Mouse (Mus musculus) macrophage (primary cell): ENCODE measurements around the gene Lmx1b. TPM values are rescaled to one million over a fixed set of nuclear protein-coding genes. Genes with fewer than 3 reads are reported as not detected.

Experiments
- H3K27ac ChIP-seq: fragments of 350-480 bp; formaldehyde crosslinking; 2 replicates; pipeline ENCODE4 v1.9.0; 2021
- H3K36me3 ChIP-seq: fragments of 350-480 bp; formaldehyde crosslinking; 2 replicates; pipeline ENCODE4 v1.9.0; 2021; ENCODE audit errors: inconsistent target
- H3K4me3 ChIP-seq: fragments of 350-480 bp; formaldehyde crosslinking; 2 replicates; pipeline ENCODE4 v1.9.0; 2021; ENCODE audit errors: inconsistent target
- H3K79me2 ChIP-seq: fragments of 350-480 bp; formaldehyde crosslinking; 2 replicates; pipeline ENCODE4 v1.9.0; 2021; ENCODE audit errors: inconsistent target
- WGBS: methylation state at CpG from one replicate; pipeline ENCODE4 v1.1.7; 2026; ENCODE audit warnings: inconsistent platforms; ENCODE audit not compliant: missing documents; 5-methylcytosine and 5-hydroxymethylcytosine counted together
- polyA plus RNA-seq: library from polyadenylated mRNA; stranded (reverse); fragments of 250-400 nt; gene quantifications from 3 replicates; pipeline ENCODE4 v1.2.4, GENCODE M21; 2018; ENCODE audit warnings: inconsistent platforms

The Lmx1b gene
- polyA plus RNA-seq, 1 experiment from 2014 or later: not detected

- 78% methylated on average over 6 of the region's 6 CpGs for WGBS
- Histone ChIP-seq H3K4me3 (no peak overlapping the region), H3K79me2 (no peaks in the 10 kb centered on the region), H3K36me3 (no peaks in the 10 kb centered on the region), H3K27ac (no peak overlapping the region)
Observed at GRCm38 (mm10) chr2:33638141-33638733, 2.1 kb downstream of the Lmx1b start.

DNA sequence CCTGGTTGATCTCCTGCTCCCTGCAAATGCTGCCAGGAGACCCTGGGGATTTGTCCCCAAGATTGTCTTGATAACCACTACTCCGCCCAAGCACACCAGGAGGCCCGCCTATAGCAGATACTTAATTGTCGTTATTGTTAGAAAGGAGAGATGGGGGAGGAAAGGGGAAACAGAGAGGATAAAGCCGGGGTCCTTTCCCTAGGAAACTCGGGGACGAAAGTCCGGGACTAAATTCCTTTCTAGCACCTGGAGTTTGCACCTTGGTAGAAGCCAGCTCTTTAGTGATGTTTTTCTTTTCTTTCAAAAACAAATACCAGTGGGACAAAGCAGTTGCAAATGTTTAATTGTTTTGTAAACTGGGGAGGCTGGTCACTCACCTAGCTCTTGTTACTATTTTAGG, 3.0 kb downstream of the Lmx1b start:
- 24% methylated on average over 5 of the region's 7 CpGs for whole genome bisulfite sequencing
- Histone ChIP-seq H3K27ac (no peak overlapping the region), H3K4me3 (no peak overlapping the region), H3K79me2 (no peaks in the 10 kb centered on the region), H3K36me3 (no peaks in the 10 kb centered on the region)

- no peak overlapping the region for H3K27ac ChIP-seq
- H3K4me3 ChIP-seq: no peak overlapping the region
- H3K36me3 ChIP-seq: no peaks in the 10 kb centered on the region
- WGBS: 2% methylated on average over 26 of the region's 26 CpGs
- H3K79me2 ChIP-seq: no peaks in the 10 kb centered on the region
Observed at GRCm38 (mm10) chr2:33636628-33637188, 3.6 kb downstream of the Lmx1b start.

- Histone ChIP-seq H3K79me2 (no peaks in the 10 kb centered on the region), H3K27ac (no peak overlapping the region), H3K36me3 (no peaks in the 10 kb centered on the region), H3K4me3 (no peak overlapping the region)
- WGBS: 7% methylated on average over 21 of the region's 21 CpGs
Observed at GRCm38 (mm10) chr2:33636117-33636521, 4.2 kb downstream of the Lmx1b start.

DNA sequence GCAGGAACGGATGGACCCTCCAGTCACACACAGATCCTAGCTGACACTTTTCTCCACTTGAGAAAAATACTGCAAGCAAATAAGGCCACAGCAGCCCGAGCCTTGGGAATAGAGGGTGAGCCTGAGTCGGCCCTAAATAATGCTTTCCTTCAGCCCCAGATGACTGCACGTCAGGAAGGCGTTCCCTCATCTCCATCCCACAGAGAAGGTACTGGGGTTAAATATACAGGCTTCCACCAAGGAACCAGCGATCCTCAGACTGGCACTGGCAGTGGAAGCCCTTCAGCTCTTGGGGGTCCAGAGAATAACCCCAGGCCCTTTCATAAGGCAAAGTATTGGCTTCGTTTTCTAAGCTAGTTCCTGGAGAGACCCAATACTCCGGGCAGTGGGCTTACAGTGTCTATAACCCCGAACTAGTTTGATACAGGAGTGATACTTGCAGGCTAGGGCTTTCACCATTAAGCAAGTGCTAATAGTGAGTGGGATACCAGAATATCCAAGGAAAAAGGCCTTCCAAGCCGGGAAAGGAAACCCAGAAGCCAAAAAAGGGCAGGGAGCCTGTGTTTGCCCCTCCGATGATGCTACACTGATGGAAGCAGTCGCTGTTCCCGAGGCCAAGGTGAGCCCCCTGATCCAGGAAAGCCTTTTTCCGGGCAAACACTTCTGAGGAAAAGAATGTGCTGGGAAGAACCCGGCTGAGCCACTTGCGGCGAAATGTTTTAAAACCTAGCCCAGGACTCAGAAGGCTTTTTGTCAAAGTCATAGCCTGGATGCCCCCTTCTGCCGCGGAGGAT, 4.8 kb downstream of the Lmx1b start:
- WGBS: 8% methylated on average over 19 of the region's 19 CpGs
- Histone ChIP-seq H3K36me3 (no peaks in the 10 kb centered on the region), H3K27ac (no peak overlapping the region), H3K4me3 (no peak overlapping the region), H3K79me2 (no peaks in the 10 kb centered on the region)

DNA sequence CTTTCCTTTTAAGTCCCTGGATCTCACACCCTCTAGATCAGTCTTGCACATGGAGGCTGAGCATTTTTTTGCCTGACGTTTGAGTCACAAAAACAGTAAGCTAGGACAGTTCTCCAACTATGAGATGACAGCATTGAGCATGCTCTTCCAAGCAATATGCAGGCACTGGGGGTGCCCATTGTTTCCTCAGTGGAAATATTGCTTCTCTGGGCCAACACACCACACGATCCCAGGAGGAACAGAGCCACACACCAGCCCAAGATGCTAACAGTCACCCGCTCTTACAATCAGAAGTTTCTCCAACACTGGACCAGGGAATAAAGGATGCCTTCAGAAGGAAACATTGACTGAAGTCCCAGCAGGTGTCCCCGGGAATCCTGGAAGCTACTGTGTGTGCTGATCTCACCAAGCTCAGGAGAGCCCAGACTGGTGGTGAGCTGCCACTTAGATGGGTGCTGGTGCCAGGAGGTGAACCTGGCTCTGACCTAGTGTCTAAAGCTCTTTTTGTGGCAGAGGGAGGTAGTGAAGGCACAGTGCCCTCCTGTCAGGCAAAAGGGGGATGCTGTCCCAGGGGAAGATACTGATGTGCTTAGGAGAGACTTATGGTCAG, 5.7 kb downstream of the Lmx1b start:
- Histone ChIP-seq H3K4me3 (no peak overlapping the region), H3K79me2 (no peaks in the 10 kb centered on the region), H3K27ac (no peak overlapping the region), H3K36me3 (no peaks in the 10 kb centered on the region)
- 21% methylated on average over 4 of the region's 4 CpGs for WGBS

GRCm38 (mm10) chr2:33633955-33634354, 6.4 kb downstream of the Lmx1b start:
- Histone ChIP-seq H3K36me3 (no peaks in the 10 kb centered on the region), H3K27ac (no peak overlapping the region), H3K79me2 (no peaks in the 10 kb centered on the region), H3K4me3 (no peak overlapping the region)
- 13% methylated on average over 5 of the region's 5 CpGs for WGBS

- no peaks in the 10 kb centered on the region for H3K79me2 ChIP-seq
Observed at GRCm38 (mm10) chr2:33633237-33633636, 7.1 kb downstream of the Lmx1b start.

DNA sequence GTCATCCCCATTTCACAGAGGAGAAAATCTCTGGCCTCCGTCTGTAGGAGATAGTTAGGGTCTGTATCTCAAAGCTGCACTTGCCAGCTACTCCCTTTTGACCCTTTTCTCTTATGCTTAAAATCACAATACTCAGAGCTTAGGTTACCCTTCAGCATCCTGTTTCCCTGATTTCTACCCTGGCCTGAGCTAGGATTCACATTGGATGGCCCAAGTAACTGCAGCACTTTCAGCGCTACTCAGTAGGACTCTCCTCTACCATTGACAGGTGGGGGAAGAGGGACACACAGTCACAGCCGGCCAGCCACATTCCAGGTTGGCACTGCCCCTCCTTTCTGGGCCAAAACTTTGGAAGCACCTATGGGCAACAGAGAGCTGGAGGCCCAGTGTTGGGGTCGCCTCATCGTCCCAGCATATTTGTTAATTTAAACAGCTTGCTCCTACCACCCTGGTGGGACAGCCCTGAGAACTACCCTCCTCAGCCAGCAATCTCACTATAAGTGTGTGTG, 7.7 kb downstream of the Lmx1b start:
- WGBS: 35% methylated on average over 5 of the region's 5 CpGs
- no peak overlapping the region for H3K4me3 ChIP-seq
- no peak overlapping the region for H3K27ac ChIP-seq
- H3K79me2 ChIP-seq: no peaks in the 10 kb centered on the region
- no peaks in the 10 kb centered on the region for H3K36me3 ChIP-seq

More at GRCm38 (mm10) chr2:33633237-33633636, 7.1 kb downstream of the Lmx1b start:
- no peaks in the 10 kb centered on the region for H3K36me3 ChIP-seq
- WGBS: 15% methylated on average over 5 of the region's 5 CpGs
- no peak overlapping the region for H3K27ac ChIP-seq
- H3K4me3 ChIP-seq: no peak overlapping the region

GRCm38 (mm10) chr2:33631708-33632343, 8.5 kb downstream of the Lmx1b start:
- WGBS: 6% methylated on average over 31 of the region's 31 CpGs
- no peak overlapping the region for H3K4me3 ChIP-seq

DNA sequence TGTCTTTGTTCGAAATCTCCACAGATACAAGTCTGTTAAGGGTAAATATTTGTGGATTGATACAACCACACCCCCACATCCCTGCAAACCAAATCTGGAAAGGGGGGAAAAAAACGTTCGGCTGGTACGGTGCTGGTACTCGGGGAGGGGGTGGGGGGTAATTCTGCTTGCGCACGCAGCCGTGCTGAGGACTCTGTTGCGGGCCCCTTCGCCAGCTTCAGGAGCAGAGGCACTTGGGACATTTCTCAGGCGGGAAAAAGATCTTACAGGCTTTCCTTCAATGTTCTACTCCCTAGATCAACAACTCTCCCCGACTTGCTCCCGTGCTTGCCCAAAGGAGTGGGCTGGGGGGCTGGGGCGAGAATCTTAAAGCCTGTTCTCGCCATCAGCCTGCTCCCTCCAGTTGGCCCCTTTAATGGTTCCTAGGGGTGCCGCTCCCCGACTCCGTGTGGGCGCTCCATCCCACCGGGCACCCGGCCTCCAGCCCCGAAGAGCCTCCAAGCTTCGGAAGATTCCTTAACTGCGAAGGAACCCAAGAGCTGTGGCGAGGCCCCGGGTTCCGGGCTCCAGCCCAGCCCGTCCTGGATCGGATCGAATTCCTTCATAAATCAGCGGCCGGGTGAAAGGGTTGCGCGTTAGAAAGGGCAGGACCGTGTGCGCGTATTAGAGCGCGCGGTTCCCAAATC, 9.1 kb downstream of the Lmx1b start:
- Histone ChIP-seq H3K36me3 (no peaks in the 10 kb centered on the region), H3K4me3 (no peak overlapping the region), H3K79me2 (no peaks in the 10 kb centered on the region), H3K27ac (no peak overlapping the region)
- 7% methylated on average over 40 of the region's 40 CpGs for WGBS

More at GRCm38 (mm10) chr2:33631708-33632343, 8.5 kb downstream of the Lmx1b start:
- Histone ChIP-seq H3K79me2 (no peaks in the 10 kb centered on the region), H3K27ac (no peak overlapping the region), H3K36me3 (no peaks in the 10 kb centered on the region)

DNA sequence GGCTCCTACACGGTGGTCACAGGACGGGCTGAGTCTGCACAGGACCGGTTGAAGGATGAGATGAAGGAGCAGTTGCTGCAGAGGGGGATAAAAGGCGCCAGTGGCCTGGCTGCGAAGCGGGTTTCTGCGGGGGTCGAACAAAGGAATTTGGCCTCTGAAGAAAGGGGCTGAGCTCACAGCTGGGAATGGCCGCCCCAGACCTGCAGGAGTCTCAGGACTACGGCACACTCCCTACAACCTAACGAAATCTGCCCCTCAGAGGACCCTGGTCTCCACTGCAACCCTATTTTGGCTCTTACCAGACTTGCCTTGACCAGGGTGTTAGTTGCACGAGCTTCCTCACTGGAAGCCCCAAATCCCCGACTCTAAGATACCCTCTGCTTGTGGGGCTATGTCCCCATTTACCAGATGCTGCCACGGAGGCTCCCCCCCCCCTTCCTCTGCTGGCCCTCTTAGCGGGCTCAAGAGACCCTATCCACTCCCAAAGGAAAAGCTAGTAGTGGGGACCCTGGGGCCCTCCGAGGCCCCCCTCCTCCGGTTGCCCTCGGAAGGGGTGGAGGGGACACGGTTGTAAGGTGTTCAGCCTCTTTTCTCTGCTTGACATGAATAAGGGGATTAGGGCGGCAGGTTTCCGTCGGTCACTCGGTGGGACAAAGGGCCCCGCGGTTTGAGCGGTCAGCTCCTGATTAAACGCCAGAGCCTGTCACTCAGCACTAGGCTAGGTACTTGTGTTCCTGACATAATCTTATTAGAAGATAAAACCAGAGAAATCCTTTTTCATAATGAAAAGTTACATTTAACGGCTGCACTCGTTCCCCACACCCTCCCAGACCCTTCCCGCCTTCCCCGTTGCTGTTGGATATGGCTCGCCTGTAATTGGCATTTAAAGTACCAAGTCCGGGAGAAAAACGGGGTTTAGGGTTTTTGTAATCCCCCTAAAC, 10.0 kb downstream of the Lmx1b start:
- Histone ChIP-seq H3K4me3 (no peak overlapping the region), H3K36me3 (no peaks in the 10 kb centered on the region), H3K79me2 (no peaks in the 10 kb centered on the region), H3K27ac (no peak overlapping the region)
- 10% methylated on average over 34 of the region's 34 CpGs for WGBS

GRCm38 (mm10) chr2:33629641-33630040, 10.7 kb downstream of the Lmx1b start:
- no peak overlapping the region for H3K4me3 ChIP-seq
- no peak overlapping the region for H3K27ac ChIP-seq
- H3K79me2 ChIP-seq: no peaks in the 10 kb centered on the region
- H3K36me3 ChIP-seq: no peaks in the 10 kb centered on the region
- WGBS: 16% methylated on average over 6 of the region's 6 CpGs
